ENCODE assay signal across 16 mouse cellular contexts in genomic region chr12:98075580-98075979, GRCm38 (mm10).
"Had no signal": no experiment of that assay in that cellular context is flagged by ENCODE, and none has a peak within 500 bp of the region (broad histone marks: within the 10 kb centered on the region; RNA-seq: fewer than 3 reads in every experiment).

No protein-coding gene starts in this region.

- H3K27me3 ChIP-seq: neural tube, embryonic 13.5 days; neural tube, embryonic 15.5 days; stomach, embryonic 15.5 days had no signal

- H3K9ac ChIP-seq: neural tube, embryonic 13.5 days; neural tube, embryonic 15.5 days; stomach, embryonic 15.5 days had no signal

- H3K4me3 ChIP-seq: neural tube, embryonic 13.5 days; neural tube, embryonic 15.5 days; stomach, embryonic 15.5 days had no signal

- H3K27ac ChIP-seq: neural tube, embryonic 13.5 days; neural tube, embryonic 15.5 days; stomach, embryonic 15.5 days; stomach, postnatal 0 days had no signal

- DNase-seq: retina, postnatal 1 day; right cerebral cortex, adult 18-20 months; right cerebral cortex, postnatal 14 days; right cerebral cortex, postnatal 25 days; right cerebral cortex, postnatal 4 days; spleen, adult 18-20 months; thymus, adult 18-20 months; thymus, adult 2 months; thymus, postnatal 14 days; thymus, postnatal 25 days; thymus, postnatal 36 days; thymus, postnatal 4 days had no signal

- H3K4me2 ChIP-seq: neural tube, embryonic 13.5 days; neural tube, embryonic 15.5 days; stomach, embryonic 15.5 days had no signal

- H3K9me3 ChIP-seq: neural tube, embryonic 13.5 days; neural tube, embryonic 15.5 days; stomach, embryonic 15.5 days had no signal

- H3K36me3 ChIP-seq: neural tube, embryonic 13.5 days; neural tube, embryonic 15.5 days; stomach, embryonic 15.5 days had no signal

- H3K4me1 ChIP-seq: neural tube, embryonic 13.5 days; neural tube, embryonic 15.5 days; stomach, embryonic 15.5 days had no signal
